7 mouse cellular contexts compared by ENCODE assay signal in genomic region chr19:16168653-16169198, GRCm38 (mm10). TPM values are rescaled to one million over a fixed set of nuclear protein-coding genes. Genes with fewer than 3 reads are reported as not detected.
DNase-seq lines count a peak whose midpoint lies in the region; ATAC-seq lines count a peak whose summit lies in the region.

No protein-coding gene starts in this region.

- H3K27me3 ChIP-seq in heart, embryonic 12.5 days (replicated peaks): no peaks in the 10 kb centered on the region
- no peaks in the 10 kb centered on the region for H3K27me3 ChIP-seq in kidney, embryonic 15.5 days

- H3K9me3 ChIP-seq in heart, embryonic 12.5 days (replicated peaks): no peaks in the 10 kb centered on the region
- H3K9me3 ChIP-seq in kidney, embryonic 15.5 days (replicated peaks): no peaks in the 10 kb centered on the region

- peaks cover 50% of the 10 kb centered on the region for H3K4me1 ChIP-seq in heart, embryonic 12.5 days (replicated peaks)
- peaks cover 46% of the 10 kb centered on the region for H3K4me1 ChIP-seq in kidney, embryonic 15.5 days

- no peak overlapping the region for H3K4me3 ChIP-seq in heart, embryonic 12.5 days
- H3K4me3 ChIP-seq in kidney, embryonic 15.5 days (replicated peaks): no peak overlapping the region

- H3K27ac ChIP-seq in heart, embryonic 12.5 days (ENCODE audit: poor library complexity, severe bottlenecking): peak overlapping the region; percentile 49
- H3K27ac ChIP-seq in kidney, embryonic 15.5 days: peak overlapping the region; percentile 75

- DNase-seq in adrenal gland, postnatal 25 days: peak; percentile 33
- peak; percentile 47 to 49 for DNase-seq in cerebellum, postnatal 25 days
- DNase-seq in lung, postnatal 36 days: peak; percentile 85
- no peak for DNase-seq in right cerebral cortex, adult 2 months (ENCODE audit: low spot score in 2 of 2)

- no peak overlapping the region for H3K4me2 ChIP-seq in heart, embryonic 12.5 days
- H3K4me2 ChIP-seq in kidney, embryonic 15.5 days: 0 out of 2 replicates have a peak overlapping the region, but pooled peaks have one; percentile 12

- WGBS in heart, embryonic 12.5 days: 32% methylated on average over 4 of the region's 4 CpGs
- 27% methylated on average over 4 of the region's 4 CpGs for WGBS in kidney, embryonic 15.5 days

- ATAC-seq in heart, embryonic 12.5 days (ENCODE audit: insufficient number of reproducible peaks, low FRiP score): no peak
- ATAC-seq in kidney, embryonic 15.5 days (replicated peaks; ENCODE audit: low FRiP score): 0 out of 2 replicates have a peak, but pooled peaks have one; percentile 12
- ATAC-seq in megakaryocyte, adult 5-6 weeks (ENCODE audit: poor library complexity, severe bottlenecking): no peak

- H3K36me3 ChIP-seq in heart, embryonic 12.5 days: no peaks in the 10 kb centered on the region
- no peaks in the 10 kb centered on the region for H3K36me3 ChIP-seq in kidney, embryonic 15.5 days

- no peak overlapping the region for H3K9ac ChIP-seq in heart, embryonic 12.5 days
- no peak overlapping the region for H3K9ac ChIP-seq in kidney, embryonic 15.5 days

RNA-seq across cellular contexts. Expression of gene Gnaq, which starts 36.1 kb away (rescaled TPM):
- 64.1 and 65.7 TPM in 2 replicates for total RNA-seq in adrenal gland, postnatal 25 days (2021)
- 18.1 and 18.7 TPM in 2 replicates for polyA plus RNA-seq in heart, embryonic 12.5 days (2016; fragmentation: Nextera tagmentation; extraction: Ambion mirVana)
- 36.2 and 41.6 TPM in 2 replicates for polyA plus RNA-seq in kidney, embryonic 15.5 days (2015; fragmentation: Nextera tagmentation; extraction: Ambion mirVana)
- 24.9 and 28.3 TPM in 2 replicates for total RNA-seq in megakaryocyte, adult 5-6 weeks (2015)
- 17.8 and 25.3 TPM in 2 replicates for total RNA-seq in megakaryocyte, adult 5-6 weeks (2017)

Comparison
In these comparisons a context has a peak if more than half of its experiments do, and no peak if none do; other contexts are left out.
1. DNase-seq: peak in adrenal gland, postnatal 25 days (single experiment), cerebellum, postnatal 25 days (2 of 2) and lung, postnatal 36 days (single experiment); none in right cerebral cortex, adult 2 months (0 of 2).